Mouse (Mus musculus) stomach, postnatal 0 days (tissue): ENCODE results near the gene Pigm.

Source experiments
- CTCF ChIP-seq: IDR thresholded peaks from 2 replicates; pipeline ENCODE4 v1.5.1; 2016; ENCODE audit warnings: antibody characterized with exemption, low read depth, mild to moderate bottlenecking, moderate library complexity
- EP300 ChIP-seq: optimal IDR thresholded peaks from 2 replicates; pipeline ENCODE3; 2016; ENCODE audit warnings: antibody characterized with exemption

- no peak for TF ChIP-seq CTCF
- TF ChIP-seq EP300 = no peak
Observed at GRCm38 (mm10) chr1:172326684-172327083, 49.7 kb upstream of the Pigm start.
